Mouse (Mus musculus): Measurements from ENCODE around the gene Shroom3.

The Shroom3 gene

DNA sequence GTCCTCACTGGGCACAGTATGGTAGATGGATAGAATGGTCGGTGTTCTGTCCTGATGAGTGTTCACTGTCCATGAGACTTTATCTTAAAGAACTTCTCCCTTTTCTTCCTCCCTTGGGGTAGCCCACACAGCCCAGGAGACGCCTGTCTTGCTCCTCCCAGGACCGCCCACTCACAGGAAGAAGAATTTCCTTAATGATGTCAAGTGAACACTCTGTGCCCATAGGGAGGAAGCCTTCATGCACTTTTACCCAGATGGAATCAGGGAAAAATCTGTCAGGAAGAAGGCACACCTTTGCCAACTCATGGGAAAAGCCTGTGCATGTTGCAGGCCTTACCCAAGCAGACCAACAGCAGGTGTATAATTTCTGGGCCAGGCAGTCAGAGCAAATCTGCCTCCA, 174.9 kb downstream of the Shroom3 start:
- no peak for DNase-seq

DNA sequence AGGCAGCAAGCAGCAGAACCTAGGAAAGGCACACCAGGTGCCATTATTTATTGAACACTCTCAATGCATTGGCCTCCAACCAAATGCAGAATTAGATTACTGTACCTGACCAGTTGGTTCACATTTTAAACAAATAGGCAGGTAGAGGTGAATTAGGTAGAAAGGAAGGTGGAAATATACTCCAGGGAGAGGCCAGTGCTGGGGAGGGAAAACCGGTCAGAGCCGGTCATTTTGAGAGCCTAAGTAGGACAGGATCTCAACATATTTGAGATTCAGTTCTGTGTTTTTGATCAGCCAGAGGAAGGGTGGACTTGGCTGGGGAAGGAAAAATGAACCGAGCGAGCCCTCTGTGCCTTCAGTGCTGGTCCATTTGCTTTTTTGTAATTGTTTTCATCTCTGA, 175.3 kb downstream of the Shroom3 start:
- no peak for DNase-seq

DNA sequence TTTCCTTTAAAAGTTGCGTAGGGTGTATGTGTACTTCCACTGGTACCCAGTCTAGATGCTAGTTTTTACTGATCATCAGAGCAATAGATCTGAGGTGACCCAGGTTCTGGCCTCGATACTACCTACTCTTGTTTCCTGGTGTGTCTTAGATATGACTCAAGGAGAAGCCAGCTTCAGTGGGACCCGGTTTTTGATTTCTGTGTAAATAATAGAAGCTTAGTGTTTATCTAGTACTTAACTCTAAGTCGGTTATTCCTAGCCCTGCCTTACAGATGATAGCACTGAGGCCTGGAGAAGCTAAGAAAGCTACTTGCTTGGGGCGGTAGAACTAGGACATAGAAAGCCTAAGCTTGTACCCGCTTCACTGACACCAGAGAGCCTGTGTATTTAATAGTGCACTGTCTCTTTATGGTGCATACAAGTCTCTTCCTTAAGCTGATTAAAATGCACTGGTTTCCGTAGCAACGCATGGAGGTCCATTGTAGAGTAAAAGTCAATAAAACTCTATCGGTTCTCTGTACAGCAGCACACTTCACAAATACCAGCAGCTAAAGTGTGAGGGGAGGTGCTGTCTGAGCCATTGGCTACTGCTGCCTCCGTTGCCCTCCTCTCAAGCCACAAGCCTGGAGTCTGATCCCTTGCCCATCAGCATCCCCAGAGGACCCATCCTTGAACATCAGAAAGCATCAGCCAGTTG, 178.3 kb downstream of the Shroom3 start:
- no peak for DNase-seq

DNA sequence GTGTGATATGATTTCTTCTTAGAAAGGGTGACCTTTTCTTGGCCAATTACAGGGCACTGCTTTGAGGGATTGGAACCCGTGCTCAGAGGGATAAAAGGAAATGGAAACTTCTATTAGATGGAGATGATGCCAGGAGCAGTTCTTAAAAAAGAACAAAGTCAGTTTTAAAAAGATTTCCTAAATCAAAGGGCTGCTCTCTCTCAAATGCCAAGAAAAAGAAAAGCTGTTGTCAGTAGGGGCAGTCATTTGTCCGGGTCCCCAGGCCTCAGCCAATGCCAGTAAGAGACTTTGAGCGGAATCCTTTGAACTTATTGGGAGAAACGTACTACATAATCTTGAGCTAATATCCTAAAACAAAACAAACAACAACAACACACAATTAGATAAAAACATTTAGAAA, 181.9 kb downstream of the Shroom3 start:
- no peak for DNase-seq

DNA sequence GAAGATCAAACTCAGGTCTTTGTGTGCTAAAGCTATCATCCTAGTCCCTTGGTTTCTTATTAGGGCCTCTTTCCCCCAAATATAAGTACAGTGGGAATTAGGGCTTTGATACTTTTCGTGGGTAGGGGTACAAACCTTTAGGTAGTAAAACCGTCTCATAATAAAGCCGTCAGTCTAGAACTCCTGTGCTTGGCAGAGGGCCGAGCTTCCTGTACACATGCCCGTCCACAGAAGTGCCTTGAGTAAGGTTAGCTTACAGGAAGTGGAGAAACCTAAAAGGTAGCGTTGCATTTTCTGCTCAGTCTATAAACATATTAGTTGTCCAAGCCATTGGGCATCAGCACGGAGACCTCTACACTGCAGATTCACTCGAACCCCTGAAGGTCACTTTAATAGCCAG, 183.3 kb downstream of the Shroom3 start:
- DNase-seq, result no peak

DNA sequence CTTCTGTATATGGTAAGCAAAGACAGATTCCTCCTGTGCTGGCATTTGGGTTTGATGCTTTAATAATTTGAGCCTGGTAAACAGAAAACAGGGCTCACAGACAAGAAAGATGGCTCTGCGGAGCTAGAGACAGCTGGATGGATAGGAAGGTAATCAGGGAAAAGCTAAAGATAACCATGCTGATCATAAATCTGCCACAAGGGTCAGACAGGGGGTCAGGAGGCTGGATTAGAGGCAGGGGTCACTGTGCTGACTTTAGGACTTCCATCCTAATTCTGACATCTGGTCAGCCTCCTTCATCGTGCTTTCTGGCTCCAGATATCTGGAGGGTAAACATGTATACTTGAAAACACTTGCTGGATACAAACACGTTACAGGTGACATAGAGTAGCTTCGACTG, 184.0 kb downstream of the Shroom3 start:
- DNase-seq, result no peak

DNA sequence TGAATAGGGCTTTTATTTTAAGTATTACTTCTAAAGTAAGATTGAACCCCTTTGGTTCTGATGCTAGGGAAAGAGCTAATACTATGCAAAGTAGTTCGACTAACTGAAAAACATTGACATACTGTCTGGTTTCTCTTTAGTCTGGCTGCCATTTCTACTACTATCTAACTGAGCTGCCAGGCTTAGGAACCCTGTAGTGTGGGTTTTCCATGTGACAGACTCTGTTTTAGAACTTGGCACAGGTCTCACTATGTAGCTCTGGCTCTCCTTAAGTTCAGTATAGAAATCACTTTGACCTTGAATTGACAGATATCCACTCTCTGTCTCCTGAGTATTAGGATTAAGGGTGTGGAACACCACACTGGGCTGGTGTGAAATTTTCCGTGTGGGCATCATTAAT, 185.0 kb downstream of the Shroom3 start:
- DNase-seq, result no peak

DNA sequence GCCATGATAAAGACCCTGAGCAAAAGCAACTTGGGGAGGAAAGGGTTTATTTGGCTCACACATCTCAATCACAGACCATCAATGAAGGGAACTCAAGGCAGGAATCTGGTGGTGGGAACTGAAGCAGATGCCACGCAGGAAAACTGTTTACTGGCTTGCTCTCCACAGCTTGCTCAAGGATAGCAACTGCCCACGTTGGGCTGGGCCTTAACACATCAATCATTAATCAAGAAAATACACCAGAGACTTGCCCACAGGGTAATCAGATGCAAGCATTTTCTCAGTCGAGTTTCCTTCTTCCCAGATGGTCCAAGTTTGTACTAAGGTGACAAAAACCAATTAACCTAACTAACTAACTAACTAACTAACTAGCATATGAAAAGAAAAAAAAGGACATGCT, 187.8 kb downstream of the Shroom3 start:
- no peak for DNase-seq

DNA sequence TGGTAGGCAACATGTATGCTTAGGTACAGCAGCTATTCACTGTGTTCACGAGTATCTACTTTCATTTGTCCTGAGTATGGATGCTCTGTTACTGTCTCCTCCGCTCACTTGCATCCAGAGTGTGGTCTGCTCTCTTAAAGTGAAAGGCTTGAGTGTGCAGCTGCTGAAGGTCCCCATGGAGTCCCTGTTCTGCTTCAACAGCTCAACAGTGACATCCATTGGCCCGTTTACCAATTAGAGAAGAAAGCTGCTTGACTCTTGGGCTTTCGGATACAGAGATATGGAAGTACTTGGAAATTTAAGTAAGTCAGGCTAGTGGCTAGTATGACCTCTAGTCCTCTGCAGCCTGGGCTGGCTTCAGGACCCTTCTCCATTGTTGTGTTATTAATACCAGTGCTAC, 188.9 kb downstream of the Shroom3 start:
- no peak for DNase-seq

DNA sequence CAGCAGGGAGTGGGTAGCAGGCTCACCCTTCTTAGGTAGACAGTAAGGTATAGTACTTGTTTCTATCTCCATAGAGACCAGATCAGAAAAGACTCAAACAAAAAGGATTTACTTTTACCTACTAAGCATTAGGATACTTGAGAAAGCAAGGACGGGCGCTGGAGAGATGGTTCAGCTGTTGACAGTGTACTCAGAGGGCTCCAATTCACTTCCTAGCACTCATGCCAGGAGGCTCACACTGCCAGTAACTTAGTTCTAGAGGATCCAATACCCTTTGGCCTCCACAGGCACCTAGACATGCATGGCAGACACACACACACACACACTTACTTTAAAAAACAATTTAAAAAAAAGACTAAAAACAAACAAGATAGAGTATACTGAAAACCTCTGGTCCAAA, 189.8 kb downstream of the Shroom3 start:
- DNase-seq, result no peak

DNA sequence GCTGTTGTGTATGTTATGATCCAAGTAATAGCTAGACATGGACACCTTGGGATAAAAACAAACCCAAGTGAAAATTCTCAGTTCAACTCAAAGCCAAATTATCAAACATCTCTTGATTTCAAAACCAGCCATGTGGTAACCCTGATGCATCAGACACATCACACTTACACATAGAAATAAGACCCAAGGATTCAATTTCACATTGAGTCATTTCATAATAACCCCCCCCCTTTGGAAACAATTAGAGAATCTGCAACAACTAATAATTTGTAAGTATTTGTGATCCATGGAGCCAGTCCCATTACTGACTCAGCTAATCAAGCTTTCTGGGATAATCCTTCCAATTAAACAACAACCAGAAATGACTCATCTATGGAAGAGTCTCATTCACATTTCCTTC, 190.3 kb downstream of the Shroom3 start:
- DNase-seq, result no peak

DNA sequence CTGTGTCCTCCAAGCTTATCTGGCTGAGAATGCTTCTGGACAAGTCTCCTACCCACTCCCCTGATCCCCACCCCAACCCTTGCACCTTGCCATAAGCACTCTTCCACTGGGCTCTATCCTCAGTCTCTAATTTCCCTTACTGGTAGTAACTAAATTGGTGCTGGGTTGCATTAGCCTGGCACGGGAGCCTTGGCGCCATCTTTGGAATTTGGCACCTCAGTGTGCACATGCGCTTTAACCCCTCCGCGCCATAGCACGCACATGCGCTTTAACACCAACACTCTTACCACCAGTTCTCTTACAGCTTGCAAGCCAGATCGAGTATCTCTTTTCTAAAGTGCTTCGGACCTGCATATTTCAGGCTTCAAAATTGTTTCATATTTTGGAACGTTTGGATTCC, 192.6 kb downstream of the Shroom3 start:
- no peak for DNase-seq

DNA sequence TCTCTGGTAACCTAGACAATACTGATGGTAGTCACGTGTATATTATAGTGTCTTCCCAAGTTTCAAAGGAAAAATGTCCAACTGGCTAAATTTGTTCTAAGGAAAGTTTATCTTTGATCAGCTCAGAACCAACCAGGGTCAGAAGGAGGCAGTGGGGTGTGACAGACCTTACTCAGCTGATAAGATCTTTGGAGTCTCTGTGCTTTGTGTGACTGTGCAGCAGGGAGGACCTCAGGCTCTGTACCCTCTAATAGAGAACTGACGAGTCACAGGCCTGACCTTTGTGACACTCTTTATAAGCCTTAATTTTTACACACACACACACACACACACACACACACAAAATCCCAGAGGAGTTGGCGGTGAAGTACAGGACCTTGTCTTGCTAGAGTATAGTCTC, 193.9 kb downstream of the Shroom3 start:
- no peak for DNase-seq

DNA sequence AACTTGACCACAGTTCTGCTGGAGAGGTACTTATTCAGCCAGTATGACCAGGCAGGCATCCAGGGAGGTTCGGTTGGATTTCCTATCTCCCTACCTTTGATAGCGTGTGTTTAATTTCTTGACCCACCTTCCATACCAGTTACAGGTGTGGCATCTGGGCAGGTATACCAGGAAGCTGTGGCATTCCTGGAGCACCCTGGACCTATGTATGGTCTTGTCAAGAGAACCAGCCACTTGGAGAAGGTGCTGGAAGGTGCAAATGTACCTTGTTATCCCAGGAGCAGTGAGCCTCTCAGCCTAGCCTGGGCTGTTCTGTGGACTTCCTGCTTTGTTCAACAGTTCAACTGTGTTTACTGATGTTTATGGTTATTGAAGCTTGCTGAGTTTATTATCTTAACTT, 197.2 kb downstream of the Shroom3 start:
- DNase-seq, result no peak

DNA sequence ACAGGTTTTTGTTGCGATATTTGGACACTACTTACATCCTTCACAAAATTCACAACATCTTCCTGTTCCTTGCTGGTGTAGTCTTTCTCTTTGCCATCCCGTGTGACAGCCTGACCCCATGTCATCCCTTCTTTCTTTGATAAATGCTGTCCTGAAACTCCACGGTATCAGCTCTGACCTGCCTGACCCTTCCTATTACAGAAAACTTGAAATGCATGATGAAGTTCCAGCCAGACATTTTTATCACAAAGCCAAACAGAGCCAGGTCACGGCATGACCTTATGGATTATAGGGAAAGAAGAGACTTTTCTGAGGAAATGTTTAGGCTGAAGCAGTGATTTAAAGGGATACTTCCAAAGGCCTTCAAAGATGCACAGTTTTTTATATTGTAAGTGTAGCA, 197.7 kb downstream of the Shroom3 start:
- DNase-seq, result no peak

DNA sequence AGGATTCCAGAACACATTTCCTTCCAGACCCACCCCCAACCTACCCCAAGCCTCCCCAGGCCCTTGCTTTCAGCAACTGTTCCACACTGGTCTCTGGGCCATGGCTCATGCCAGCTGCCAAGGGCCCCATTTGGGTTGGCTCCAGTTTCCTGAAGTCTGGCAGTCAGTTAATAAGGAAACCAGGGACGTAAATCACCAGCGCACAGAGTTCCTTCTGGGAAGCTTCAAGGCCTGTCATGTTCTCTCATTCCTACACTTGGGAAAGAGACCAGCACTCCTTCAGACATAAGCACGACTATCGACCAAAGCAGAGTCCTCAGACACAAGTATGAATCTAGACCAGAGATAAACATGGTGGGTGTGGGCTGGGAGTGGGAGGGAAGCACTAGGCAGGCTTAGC, 202.9 kb downstream of the Shroom3 start:
- no peak for DNase-seq

DNA sequence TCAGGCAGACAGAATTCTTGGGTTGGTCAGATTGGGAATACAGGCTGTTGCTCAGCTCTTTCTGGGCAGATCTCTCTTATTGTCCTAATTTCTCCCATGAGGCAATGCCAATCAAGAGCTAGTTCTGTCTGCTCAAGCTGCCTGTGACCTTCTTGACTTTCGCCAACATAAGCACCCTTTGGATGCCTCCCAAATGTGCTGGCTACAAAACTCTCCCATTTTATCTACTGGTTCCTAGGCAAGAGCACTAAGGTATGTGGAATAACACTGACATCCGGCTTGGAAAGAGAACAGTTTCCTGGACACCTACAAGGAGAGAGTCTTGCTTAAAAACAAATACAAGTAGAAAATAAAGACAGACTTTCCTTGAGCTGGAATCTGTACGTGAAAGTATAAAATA, 204.3 kb downstream of the Shroom3 start:
- DNase-seq, result no peak

DNA sequence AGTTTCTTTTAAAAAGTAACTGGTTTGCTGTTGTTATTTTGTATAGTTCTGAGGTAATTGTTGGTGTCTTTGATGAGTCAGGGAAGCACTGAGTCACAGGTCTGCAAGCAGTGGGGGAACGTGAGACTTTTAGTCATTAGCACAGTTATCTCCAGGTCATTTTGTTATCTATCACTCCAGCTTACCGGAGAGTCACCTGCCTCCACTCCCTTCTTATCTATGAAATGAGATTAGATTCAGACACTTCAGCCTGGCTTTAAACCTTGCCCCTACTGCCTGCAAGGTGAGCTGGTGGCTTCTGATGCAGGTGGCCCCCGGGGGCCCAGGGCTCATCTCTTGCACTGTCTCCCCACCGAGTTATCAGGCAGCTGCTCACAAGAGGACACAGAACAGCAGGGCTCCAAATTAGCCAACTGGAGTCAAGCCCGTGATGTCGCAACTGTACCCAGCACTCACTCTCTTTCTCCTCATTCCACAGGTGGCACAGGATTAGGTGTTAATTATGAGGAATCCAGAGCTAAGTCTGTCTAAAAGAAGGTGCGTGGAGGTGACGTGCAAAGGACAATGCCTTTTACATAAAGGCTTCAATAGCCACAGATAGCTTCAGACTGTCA, 205.5 kb downstream of the Shroom3 start:
- DNase-seq, result no peak

DNA sequence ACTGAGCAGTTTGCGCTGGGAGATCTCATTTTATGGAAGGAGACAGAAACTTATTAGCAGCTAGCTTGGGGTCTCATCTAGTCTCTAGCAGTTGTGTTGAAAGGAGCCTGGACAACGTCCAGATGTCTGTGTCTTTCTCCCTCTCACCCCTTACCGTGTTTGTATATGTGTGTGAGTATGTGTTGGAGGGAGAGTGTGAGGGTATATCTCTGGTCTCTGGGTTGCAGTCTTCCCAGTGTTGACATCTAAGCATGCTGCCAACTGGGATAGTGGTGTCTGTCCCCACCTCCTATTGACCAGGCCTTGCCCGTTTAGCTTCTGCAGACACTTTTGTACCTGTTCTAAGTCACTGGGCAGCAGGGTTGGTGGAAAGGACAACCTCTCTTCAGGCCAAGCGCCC, 207.7 kb downstream of the Shroom3 start:
- DNase-seq, result no peak

DNA sequence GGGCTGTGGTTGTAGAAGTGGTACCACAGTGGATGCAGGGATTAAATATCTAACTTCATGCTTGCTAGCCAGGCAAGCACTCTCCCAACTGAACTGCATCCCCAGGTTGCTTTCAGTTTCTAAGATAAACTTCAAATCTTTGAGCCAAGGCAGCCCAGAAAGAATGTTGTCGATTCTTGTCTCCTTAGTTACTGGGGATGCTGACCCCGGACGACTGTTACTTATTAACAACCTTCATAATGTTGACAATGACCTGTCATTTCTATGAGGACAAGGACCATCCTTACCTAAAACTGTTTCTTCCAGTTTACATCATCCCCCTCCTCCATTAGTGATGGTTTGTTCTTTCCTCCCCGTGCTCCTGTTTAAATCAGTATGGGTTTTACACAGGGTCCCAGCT, 210.0 kb downstream of the Shroom3 start:
- no peak for DNase-seq

DNA sequence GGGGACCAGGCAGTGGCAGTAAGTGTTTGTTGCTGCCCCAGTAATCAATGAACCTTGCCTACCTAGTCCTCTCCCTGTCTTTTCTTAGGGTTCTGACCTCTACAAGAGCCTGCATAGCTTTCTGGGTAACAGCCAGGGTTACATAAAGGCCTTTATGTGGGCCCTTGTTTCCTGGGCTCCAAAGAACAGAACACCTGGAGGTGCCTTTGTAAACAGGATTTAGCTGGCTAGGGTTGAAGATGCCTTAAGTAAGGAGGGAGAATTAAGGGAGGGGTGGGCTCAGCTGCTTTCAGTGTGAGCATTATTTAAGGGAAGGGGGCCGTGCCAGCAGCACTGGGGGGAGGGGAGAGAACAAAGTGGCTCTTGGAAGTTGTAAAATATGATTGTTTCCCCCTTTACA, 210.5 kb downstream of the Shroom3 start:
- no peak for DNase-seq

DNA sequence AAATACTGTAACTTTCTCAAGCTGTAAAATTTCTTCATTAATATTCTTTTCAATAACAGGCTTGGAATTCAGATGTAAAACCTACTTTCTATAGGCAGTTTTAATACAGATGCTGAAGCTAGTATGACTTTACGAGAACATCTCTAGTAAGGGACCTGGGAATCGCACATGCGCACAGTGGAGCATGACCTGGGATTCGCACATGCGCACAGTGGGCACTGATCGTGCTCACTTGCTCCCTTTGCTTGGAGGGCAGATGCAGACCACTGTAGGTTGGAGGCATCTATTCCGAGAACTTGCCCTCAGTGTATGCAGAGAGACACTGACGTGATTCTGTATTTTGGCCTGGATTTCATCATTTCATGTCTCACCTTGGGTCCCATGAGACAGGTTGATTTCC, 212.6 kb downstream of the Shroom3 start:
- DNase-seq, result no peak

DNA sequence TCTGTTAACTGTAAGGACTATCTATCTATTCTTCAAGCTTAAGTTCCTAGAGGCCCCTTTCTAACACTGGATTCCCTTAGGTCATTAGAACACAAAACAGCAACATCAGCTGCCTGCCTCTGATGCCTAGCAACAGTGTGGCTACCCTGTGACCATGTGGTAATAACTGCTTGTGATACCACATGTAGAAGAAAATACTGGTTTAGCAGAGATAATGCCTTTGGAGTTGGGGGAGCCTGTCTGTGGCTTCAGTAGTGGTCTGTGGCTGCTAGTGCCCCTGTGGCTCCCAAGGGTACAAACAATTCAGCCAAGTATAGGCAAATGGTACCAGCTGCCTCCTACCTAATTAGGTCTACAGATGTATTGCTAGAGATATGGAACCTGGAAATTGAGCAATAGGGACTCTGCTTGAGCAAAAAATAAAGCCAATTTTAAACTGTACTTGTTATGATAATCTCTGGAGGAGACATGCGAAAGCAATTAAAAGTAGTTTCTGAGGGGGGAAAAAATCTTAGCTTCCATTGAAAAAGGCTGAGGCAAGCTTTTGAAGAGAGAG, 213.6 kb downstream of the Shroom3 start:
- DNase-seq, result no peak

DNA sequence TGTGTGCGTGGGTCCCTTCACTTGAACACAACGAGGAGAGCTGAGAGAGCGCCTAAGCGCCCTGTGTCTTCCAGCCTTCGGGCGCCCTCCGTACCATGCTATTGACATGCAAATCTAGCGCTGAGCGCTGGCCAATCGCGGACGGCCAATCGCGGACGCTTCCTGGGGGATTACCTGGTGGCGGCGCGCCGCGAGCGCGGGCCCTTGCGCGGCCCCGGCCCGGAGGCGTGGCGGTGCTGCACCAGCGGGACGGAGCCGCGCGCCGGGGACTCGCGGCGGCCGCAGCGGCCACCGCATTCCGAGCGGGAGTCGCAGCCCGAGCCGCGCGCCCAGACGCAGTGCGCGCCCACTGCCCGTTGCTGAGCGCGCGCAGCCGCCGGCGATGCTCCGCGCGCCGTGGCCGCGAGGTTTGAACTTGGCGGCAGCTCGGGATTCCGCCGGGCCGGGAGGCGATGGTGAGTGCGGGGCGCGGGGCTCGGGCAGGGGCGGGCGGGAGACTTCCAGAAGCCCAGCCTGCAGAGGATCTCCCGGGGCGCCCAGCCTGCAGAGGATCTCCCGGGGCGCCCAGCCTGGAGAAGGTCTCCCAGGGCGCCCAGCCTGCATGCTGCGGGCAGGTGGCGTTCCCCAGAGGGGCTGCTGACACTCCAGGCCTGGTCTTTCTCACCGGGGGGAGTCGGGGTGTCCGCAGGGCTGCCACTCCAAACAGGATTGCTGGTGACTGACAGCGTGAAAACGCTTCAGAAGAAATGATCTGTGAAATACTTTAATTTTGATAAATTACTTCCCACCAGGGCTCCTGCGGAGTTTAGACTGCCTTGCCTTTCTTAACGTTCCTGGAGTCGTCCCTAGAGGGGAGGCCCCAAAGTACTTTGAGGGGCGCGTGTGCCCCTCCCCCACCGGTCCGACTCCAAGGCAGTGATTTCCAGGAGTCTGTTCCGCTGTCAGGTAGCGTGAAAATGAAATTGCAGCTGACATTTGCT, 214.8 kb downstream of the Shroom3 start:
- peak; percentile 22 for DNase-seq

All from cerebellum, adult 8-10 months (tissue).